Mouse (Mus musculus) lung, embryonic 15.5 days (tissue): ENCODE measurements around the gene B4galt2. TPM values are rescaled to one million over a fixed set of nuclear protein-coding genes. Genes with fewer than 3 reads are reported as not detected.

ENCODE experiments used
- ATAC-seq: fragments of 200-750 bp; cut with Nextera tagmentation; 2 replicates; pipeline ENCODE4 v1.8.0; 2017; ENCODE audit warnings: moderate number of reproducible peaks, borderline replicate concordance; ENCODE audit not compliant: low FRiP score, low TSS enrichment; ENCODE audit errors: extremely low read depth
- H3K27ac ChIP-seq: fragments of 300-500 bp; sonication (generic); 2 replicates; pipeline ENCODE4 v1.5.1; 2015; ENCODE audit warnings: moderate library complexity, mild to moderate bottlenecking, inconsistent platforms
- H3K27me3 ChIP-seq: fragments of 300-500 bp; sonication (generic); 2 replicates; pipeline ENCODE4 v1.6.1; 2015; ENCODE audit warnings: inconsistent platforms
- H3K36me3 ChIP-seq: fragments of 300-500 bp; sonication (generic); 2 replicates; pipeline ENCODE4 v1.6.1; 2015; ENCODE audit warnings: inconsistent platforms
- H3K4me1 ChIP-seq: fragments of 300-500 bp; sonication (generic); 2 replicates; pipeline ENCODE4 v1.6.1; 2015; ENCODE audit warnings: inconsistent platforms
- H3K4me2 ChIP-seq: fragments of 300-500 bp; sonication (generic); 2 replicates; pipeline ENCODE4 v1.6.1; 2015; ENCODE audit warnings: inconsistent platforms, mild to moderate bottlenecking, moderate library complexity
- H3K4me3 ChIP-seq: fragments of 300-500 bp; sonication (generic); 2 replicates; pipeline ENCODE4 v1.5.1; 2015; ENCODE audit warnings: mild to moderate bottlenecking, inconsistent platforms
- H3K9ac ChIP-seq: fragments of 300-500 bp; sonication (generic); 2 replicates; pipeline ENCODE4 v1.6.1; 2015; ENCODE audit warnings: inconsistent platforms
- H3K9me3 ChIP-seq: fragments of 300-500 bp; sonication (generic); 2 replicates; pipeline ENCODE4 v1.6.1; 2016; ENCODE audit warnings: inconsistent platforms
- WGBS: fragments of 180-500 bp; shearing (Covaris S2); methylation state at CpG from one replicate; pipeline ENCODE4 v1.1.7; 2015; 5-methylcytosine and 5-hydroxymethylcytosine counted together
- polyA plus RNA-seq: library from polyadenylated mRNA; unstranded; fragments of >200 nt; fragmentation: Nextera tagmentation; extraction: Ambion mirVana; gene quantifications from 2 replicates; pipeline ENCODE4 v1.2.1, GENCODE M21; 2015

B4galt2 gene
- polyA plus RNA-seq, 1 experiment from 2014 or later: 16.5 TPM

DNA sequence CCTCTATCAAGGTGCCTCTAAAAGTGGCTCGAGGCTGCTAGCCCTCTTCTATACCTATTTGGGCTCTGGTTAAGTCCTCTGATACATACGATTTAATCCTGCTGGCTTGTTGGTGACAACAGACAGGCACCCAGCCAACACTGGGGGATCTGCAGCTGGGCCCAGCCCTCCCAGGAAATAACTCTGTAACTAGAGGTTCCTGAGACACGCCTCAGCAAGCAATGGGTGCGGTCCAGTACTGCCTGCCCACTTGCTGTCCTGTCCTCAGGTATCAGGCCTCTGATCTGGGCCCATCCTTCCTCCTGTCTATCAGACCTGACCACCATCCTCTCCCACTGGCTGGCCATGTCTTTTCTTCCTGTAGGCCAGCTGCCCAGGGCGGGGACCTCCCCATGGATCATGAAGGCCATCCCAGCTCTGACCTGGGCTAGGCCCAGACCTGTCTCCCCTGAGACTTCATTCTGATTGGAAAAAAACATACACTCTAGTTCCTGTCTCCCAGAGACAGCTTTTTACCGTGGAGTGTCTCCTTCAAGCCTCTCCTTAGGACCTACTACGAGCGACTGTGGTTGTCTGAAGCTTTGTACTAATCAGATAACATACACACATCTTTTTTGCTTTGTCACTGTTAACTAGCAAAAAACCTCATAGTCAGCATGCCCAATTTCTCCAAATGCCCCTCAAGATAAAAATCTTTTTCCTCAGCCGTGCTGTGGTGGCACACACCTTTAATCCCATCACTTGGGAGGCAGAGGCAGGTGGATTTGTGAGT, 51.2 kb downstream of the B4galt2 start:
- no peak overlapping the region for H3K4me2 ChIP-seq
- no peaks in the 10 kb centered on the region for H3K9me3 ChIP-seq
- H3K4me1 ChIP-seq: peaks cover 38% of the 10 kb centered on the region
- H3K36me3 ChIP-seq: no peaks in the 10 kb centered on the region
- peaks cover 15% of the 10 kb centered on the region; the same call in 1 of the 2 replicates for H3K27me3 ChIP-seq
- H3K27ac ChIP-seq: no peak overlapping the region
- WGBS: 64% methylated on average over 9 of the region's 9 CpGs
- H3K9ac ChIP-seq: no peak overlapping the region
- no peak overlapping the region for H3K4me3 ChIP-seq
- no peak for ATAC-seq

DNA sequence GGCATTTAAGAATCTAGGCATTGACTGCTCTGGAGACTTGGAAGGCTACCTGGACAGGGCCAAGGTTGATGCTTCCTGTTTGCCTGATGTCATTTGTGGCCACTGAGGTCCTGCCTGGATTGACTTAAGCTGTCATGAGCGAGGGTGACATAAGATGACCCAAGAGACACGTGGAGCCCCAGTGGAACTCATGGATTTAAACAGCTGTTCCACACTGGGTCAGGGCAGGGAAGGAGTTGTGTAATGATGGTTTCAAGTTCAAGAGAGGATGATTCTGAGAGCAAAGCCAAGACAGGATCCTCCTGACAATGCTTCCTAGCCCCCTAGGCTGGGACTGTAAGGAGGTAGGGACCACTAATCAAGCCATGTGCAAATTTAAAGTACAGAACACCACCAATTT, 51.8 kb downstream of the B4galt2 start:
- Histone ChIP-seq H3K4me2 (no peak overlapping the region), H3K4me3 (no peak overlapping the region), H3K9ac (no peak overlapping the region), H3K36me3 (no peaks in the 10 kb centered on the region), H3K9me3 (no peaks in the 10 kb centered on the region), H3K27ac (no peak overlapping the region), H3K27me3 (peaks cover 16% of the 10 kb centered on the region; the same call in 1 of the 2 replicates), H3K4me1 (peaks cover 32% of the 10 kb centered on the region)
- no peak for ATAC-seq
- WGBS: 48% methylated on average over 2 of the region's 2 CpGs

DNA sequence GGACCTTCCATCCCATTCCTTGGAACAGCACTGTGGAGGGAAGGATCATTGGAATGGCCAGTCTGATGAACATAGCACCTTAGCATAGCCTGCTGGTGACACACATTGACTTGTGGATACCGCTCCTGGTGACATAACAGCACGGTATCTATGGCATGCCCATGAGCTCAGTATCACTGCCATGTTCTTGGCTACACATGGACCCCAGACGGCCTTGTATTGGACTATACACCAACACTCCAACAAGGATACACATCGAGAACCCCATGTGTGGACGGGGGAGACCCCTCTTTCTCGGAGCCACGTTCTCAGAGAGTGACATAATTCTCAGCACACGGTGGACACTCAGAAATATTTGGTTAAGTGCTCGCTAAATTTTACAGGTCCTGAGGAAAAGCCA, 52.5 kb downstream of the B4galt2 start:
- Histone ChIP-seq H3K27me3 (peaks cover 19% of the 10 kb centered on the region; the same call in 1 of the 2 replicates), H3K4me3 (no peak overlapping the region), H3K4me2 (no peak overlapping the region), H3K27ac (no peak overlapping the region), H3K9ac (no peak overlapping the region), H3K4me1 (peaks cover 32% of the 10 kb centered on the region), H3K36me3 (no peaks in the 10 kb centered on the region), H3K9me3 (no peaks in the 10 kb centered on the region)
- ATAC-seq: no peak
- WGBS: 88% methylated on average over 9 of the region's 9 CpGs

DNA sequence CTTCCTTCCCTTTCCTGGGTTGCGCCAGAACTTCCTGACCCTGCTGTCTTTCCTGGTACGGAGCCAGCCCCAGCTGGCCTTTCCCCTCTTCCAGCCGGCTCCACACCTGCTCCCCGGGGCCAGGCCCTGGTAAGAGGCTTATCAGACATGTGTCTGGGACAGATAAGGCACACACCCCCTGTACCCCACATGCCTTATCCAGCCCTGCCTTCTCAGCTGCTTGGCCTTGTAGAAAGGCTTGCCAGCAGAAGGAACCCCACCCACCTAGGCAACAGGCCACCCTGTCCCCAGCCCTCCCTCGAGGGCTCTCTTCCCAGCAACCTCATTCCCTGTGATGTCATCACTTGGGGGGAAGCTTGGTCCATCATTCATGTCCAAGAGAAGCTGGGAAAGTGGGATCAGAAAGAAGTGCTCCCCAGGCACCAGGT, 53.1 kb downstream of the B4galt2 start:
- Histone ChIP-seq H3K4me1 (peaks cover 32% of the 10 kb centered on the region), H3K4me3 (no peak overlapping the region), H3K9ac (no peak overlapping the region), H3K36me3 (no peaks in the 10 kb centered on the region), H3K27ac (no peak overlapping the region), H3K27me3 (peaks cover 19% of the 10 kb centered on the region; the same call in 1 of the 2 replicates), H3K9me3 (no peaks in the 10 kb centered on the region), H3K4me2 (peak overlapping the region; percentile 26; the same call in 1 of the 2 replicates)
- 1% methylated on average over 5 of the region's 5 CpGs for WGBS
- peak; percentile 32; the same call in 1 of the 2 replicates for ATAC-seq

DNA sequence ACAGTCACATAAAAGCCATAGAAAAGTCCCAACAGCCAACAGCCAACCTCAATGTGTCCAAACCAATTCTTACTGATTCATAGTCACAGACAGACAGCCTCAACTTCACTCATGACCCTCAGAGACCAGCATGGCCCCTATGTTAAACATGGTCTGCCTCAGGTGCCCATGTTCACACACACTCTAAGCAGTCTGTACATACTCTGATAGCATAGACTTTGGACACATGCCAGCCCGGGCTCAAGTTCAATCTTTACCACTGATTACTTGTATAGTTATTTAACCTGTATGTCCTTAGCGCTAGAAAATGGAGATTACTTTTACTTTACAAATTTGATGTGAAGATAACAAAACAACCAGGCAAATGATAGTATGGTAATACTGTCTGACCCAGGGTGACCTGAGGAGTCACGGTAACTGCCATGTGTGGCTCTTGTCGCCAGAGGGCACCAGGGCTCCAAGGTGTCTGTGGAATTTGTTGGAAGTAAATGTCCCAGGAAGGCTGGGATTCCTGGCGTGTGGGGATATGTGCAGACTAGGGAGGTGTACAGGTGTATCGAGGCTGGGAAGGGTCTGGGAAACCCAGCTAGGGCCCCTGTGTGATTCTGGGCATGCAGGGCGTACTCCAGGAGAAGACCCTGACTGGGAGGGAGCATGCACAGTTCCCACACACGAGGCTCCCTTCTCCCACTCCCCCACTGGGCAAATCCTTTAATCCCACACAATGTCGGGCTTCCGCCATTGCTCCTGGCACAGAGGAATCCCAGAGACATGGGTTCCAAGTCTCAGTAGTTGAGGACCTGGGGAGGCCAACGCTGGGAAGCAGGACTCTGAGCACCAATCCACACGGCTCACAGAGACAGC, 53.8 kb downstream of the B4galt2 start:
- WGBS: 7% methylated on average over 12 of the region's 12 CpGs
- Histone ChIP-seq H3K4me1 (peaks cover 28% of the 10 kb centered on the region), H3K9ac (no peak overlapping the region), H3K36me3 (no peaks in the 10 kb centered on the region), H3K27me3 (peaks cover 20% of the 10 kb centered on the region; the same call in 1 of the 2 replicates), H3K4me2 (peak overlapping the region; percentile 26; the same call in 1 of the 2 replicates), H3K4me3 (no peak overlapping the region), H3K9me3 (no peaks in the 10 kb centered on the region), H3K27ac (no peak overlapping the region)
- ATAC-seq: peak; percentile 39; the same call in 1 of the 2 replicates

DNA sequence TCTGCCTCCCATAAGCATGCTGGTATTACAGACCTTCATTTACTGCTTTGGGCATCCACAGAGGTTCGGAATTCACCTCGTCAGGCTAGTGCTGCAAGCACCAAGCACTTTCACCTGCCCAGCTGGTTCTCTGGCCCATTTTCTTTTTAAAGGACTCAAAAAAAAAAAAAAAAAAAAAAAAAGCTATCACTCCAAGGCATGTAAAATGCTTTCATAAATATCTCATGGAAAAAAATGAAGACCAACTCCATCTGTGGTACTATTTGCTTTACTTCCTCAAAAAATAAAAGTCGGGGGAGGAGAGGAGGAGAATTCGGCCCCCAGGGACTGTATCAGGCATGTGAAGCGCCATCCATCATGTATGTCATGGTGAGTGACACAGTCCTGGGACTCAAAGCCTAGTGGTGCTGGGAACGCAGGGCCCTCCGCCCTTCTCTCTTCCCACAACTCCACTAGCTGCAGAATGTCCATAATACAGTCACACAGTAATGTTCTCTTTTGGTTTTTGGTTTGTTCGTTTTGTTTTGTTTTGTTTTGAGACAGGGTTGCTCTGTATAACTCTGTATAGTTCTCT, 54.6 kb downstream of the B4galt2 start:
- no peak for ATAC-seq
- Histone ChIP-seq H3K4me1 (peaks cover 24% of the 10 kb centered on the region), H3K9ac (no peak overlapping the region), H3K4me2 (no peak overlapping the region), H3K36me3 (no peaks in the 10 kb centered on the region), H3K27me3 (peaks cover 28% of the 10 kb centered on the region; the same call in 1 of the 2 replicates), H3K27ac (no peak overlapping the region), H3K4me3 (no peak overlapping the region), H3K9me3 (no peaks in the 10 kb centered on the region)
- 45% methylated on average over 8 of the region's 8 CpGs for WGBS

Other genes starting within 250 kb of the B4galt2 start
- gene Dmap1, start 201.2 kb downstream of the B4galt2 start, polyA plus RNA-seq: 58.7 and 60.3 TPM in 2 replicates
- gene Gm12845, start 159.1 kb downstream of the B4galt2 start, polyA plus RNA-seq: not detected in 2 replicates
- gene Klf17, start 117.8 kb downstream of the B4galt2 start, polyA plus RNA-seq: not detected in 2 replicates
- 8.0 and 8.9 TPM in 2 replicates for gene Slc6a9, start 49.0 kb downstream of the B4galt2 start, polyA plus RNA-seq
- 0.73 and 1.9 TPM in 2 replicates for gene Ccdc24, start 10.9 kb downstream of the B4galt2 start, polyA plus RNA-seq
- gene Atp6v0b, start 3.8 kb upstream of the B4galt2 start, polyA plus RNA-seq: 177 and 185 TPM in 2 replicates
- gene Dph2, start 8.5 kb upstream of the B4galt2 start, polyA plus RNA-seq: 18.2 and 19.3 TPM in 2 replicates
- 37.9 and 41.2 TPM in 2 replicates for gene Ipo13, start 31.5 kb upstream of the B4galt2 start, polyA plus RNA-seq
- gene Artn, start 46.3 kb upstream of the B4galt2 start, polyA plus RNA-seq: 3.1 and 3.2 TPM in 2 replicates